Mouse (Mus musculus) thymus, adult 2 months (tissue): ENCODE results near the gene Igdcc4. TPM values are rescaled to one million over a fixed set of nuclear protein-coding genes. Genes with fewer than 3 reads are reported as not detected.

ENCODE experiments used
- DNase-seq: peaks from one replicate; pipeline ENCODE4 v3.0.0; 2021
- H3K27ac ChIP-seq: fragments of 200-500 bp; 2 replicates; pipeline ENCODE4 v1.5.1; 2012; ENCODE audit warnings: low read length, control low read depth; ENCODE audit not compliant: control insufficient read depth, insufficient read depth
- H3K27me3 ChIP-seq: fragments of 200-500 bp; 2 replicates; pipeline ENCODE4 v1.6.1; 2012; ENCODE audit warnings: mild to moderate bottlenecking, low read length, moderate library complexity, mixed read lengths; ENCODE audit not compliant: control insufficient read depth, insufficient read depth
- H3K36me3 ChIP-seq: fragments of 200-500 bp; 2 replicates; pipeline ENCODE4 v1.6.1; 2012; ENCODE audit warnings: mild to moderate bottlenecking, low read length, moderate library complexity; ENCODE audit not compliant: control insufficient read depth, insufficient read depth
- H3K4me1 ChIP-seq: fragments of 200-500 bp; replicated peaks from 2 replicates; pipeline ENCODE4 v1.6.1; 2012; ENCODE audit warnings: low read length; ENCODE audit not compliant: control insufficient read depth, insufficient read depth
- H3K4me3 ChIP-seq: fragments of 200-500 bp; 2 replicates; pipeline ENCODE4 v1.5.1; 2012; ENCODE audit warnings: mild to moderate bottlenecking, low read length, control low read depth, moderate library complexity; ENCODE audit not compliant: control insufficient read depth, insufficient read depth
- CTCF ChIP-seq: fragments of 200-500 bp; IDR thresholded peaks from 2 replicates; pipeline ENCODE4 v1.5.1; 2012; ENCODE audit warnings: mild to moderate bottlenecking, control low read depth, low read length, moderate library complexity, borderline replicate concordance; ENCODE audit not compliant: control insufficient read depth, poor library complexity, insufficient read depth; ENCODE audit errors: extremely low read depth
- POLR2A ChIP-seq: fragments of 200-500 bp; IDR thresholded peaks from 2 replicates; pipeline ENCODE4 v1.6.1; 2012; ENCODE audit warnings: mild to moderate bottlenecking, low read length, control low read depth, moderate library complexity; ENCODE audit not compliant: control insufficient read depth, poor library complexity, insufficient read depth; ENCODE audit errors: extremely low read depth
- WGBS: fragments of 180-500 bp; shearing (Covaris S2); methylation state at CpG from one replicate; pipeline ENCODE4 v1.1.7; 2018; 5-methylcytosine and 5-hydroxymethylcytosine counted together
- polyA plus RNA-seq: library from polyadenylated mRNA; depleted of rRNA; stranded (reverse); fragments of >200 nt; gene quantifications from 2 replicates; pipeline ENCODE4 v1.2.3, GENCODE M21; 2012

The Igdcc4 gene
- polyA plus RNA-seq, 1 experiment, result 11.7 TPM

GRCm38 (mm10) chr9:65154692-65155455 lies 53.6 kb downstream of the Igdcc4 start:
- DNase-seq, result no peak
- Histone ChIP-seq H3K4me3 (no peak overlapping the region), H3K4me1 (no peaks in the 10 kb centered on the region), H3K27ac (no peak overlapping the region), H3K36me3 (no peaks in the 10 kb centered on the region), H3K27me3 (no peaks in the 10 kb centered on the region; the same call in 1 of the 2 replicates)
- WGBS, result 95% methylated on average over 9 of the region's 9 CpGs
- TF ChIP-seq CTCF (no peak), POLR2A (no peak)

DNA sequence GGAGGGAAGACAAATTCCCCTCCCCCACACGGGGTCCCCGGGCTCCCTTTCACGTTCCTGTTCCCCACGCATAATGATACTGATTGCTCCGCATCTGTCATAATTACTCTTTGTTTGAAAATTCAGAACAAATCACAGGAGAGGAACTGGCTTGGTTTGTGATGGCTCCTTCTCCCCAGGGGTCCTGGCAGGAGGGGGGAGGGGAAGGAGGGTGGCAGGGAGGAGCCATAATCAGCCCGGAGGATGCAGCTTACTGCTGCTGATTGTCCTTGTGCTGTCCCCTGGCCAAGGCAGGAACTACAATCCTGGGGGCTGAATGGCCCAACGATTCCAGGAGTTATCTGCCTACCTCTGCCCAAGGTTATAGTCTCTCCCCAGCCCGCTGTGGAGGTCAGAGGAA lies 55.3 kb downstream of the Igdcc4 start:
- Histone ChIP-seq H3K36me3 (no peaks in the 10 kb centered on the region), H3K27ac (no peak overlapping the region), H3K4me3 (no peak overlapping the region), H3K27me3 (peaks cover 6% of the 10 kb centered on the region; the same call in 1 of the 2 replicates), H3K4me1 (no peaks in the 10 kb centered on the region)
- no peak for TF ChIP-seq CTCF
- no peak for TF ChIP-seq POLR2A
- 9% methylated on average over 8 of the region's 8 CpGs for WGBS
- DNase-seq, result no peak

- TF ChIP-seq POLR2A (no peak), CTCF (no peak)
- no peak overlapping the region for H3K27ac ChIP-seq
- H3K27me3 ChIP-seq, result peaks cover 12% of the 10 kb centered on the region
- no peaks in the 10 kb centered on the region for H3K4me1 ChIP-seq
- no peak for DNase-seq
- H3K4me3 ChIP-seq, result no peak overlapping the region
- WGBS, result 68% methylated on average over 6 of the region's 6 CpGs
- H3K36me3 ChIP-seq, result no peaks in the 10 kb centered on the region
Observed at GRCm38 (mm10) chr9:65157631-65158030, 56.3 kb downstream of the Igdcc4 start.

GRCm38 (mm10) chr9:65161188-65161587 lies 59.9 kb downstream of the Igdcc4 start:
- whole genome bisulfite sequencing, result 66% methylated on average over 4 of the region's 4 CpGs
- Histone ChIP-seq H3K4me1 (no peaks in the 10 kb centered on the region; the same call in 1 of the 2 replicates), H3K27me3 (peaks cover 27% of the 10 kb centered on the region)

GRCm38 (mm10) chr9:65161881-65162280 lies 60.6 kb downstream of the Igdcc4 start:
- Histone ChIP-seq H3K36me3 (no peaks in the 10 kb centered on the region), H3K27me3 (peaks cover 27% of the 10 kb centered on the region), H3K4me1 (no peaks in the 10 kb centered on the region; the same call in 1 of the 2 replicates), H3K4me3 (no peak overlapping the region), H3K27ac (no peak overlapping the region)
- TF ChIP-seq CTCF (no peak), POLR2A (no peak)
- DNase-seq, result no peak
- 33% methylated on average over 8 of the region's 8 CpGs for WGBS

More at GRCm38 (mm10) chr9:65161188-65161587, 59.9 kb downstream of the Igdcc4 start:
- H3K4me3 ChIP-seq, result no peak overlapping the region
- TF ChIP-seq CTCF (no peak), POLR2A (no peak)
- H3K36me3 ChIP-seq, result no peaks in the 10 kb centered on the region
- H3K27ac ChIP-seq, result no peak overlapping the region
- DNase-seq, result no peak

DNA sequence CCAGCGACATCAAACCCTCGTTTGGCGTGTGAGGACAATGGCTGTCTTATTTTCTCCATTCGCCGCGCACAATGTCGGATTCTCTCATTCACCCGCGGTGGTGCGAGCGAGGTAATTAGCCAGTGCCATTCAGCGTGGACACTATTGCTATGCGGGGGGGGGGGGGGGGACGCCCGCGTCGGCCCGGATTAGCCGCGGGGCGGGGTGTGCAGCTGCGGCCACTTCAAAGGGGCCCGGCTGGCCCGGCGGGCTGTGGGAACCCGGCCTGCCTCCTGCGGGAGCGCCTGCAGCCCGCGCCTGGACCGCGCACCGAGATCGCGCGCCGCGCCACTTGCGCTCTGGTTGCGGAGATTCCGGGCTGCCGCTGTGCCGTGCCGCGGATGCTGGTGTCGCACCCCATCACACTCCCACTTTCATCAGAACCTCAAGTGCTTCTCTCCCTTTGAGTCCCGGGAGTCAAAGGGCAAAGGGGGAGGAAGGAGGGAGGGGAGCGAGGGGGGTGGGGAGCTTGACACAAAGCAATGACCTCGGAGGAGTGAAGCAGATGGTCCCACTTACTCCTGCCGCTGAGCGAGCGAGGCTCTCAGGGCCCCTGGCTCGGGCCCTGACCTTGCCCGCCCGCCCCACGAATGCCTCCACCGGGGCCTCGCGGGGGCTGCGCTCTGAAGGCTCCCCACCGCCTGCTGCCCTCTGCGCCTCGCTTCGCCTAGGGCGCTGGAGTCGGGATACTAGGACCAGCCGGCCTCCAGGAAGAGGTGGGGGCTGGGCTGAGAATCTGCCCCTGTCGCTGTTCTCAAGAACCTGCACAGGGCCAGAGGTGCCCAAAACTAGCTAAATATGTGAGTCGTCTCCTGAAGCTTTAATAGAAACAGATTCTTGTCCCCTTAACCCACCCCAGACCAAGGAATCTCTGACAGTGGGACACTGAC lies 61.7 kb downstream of the Igdcc4 start:
- no peak for DNase-seq
- TF ChIP-seq POLR2A (no peak), CTCF (no peak)
- H3K27me3 ChIP-seq, result peaks cover 27% of the 10 kb centered on the region

DNA sequence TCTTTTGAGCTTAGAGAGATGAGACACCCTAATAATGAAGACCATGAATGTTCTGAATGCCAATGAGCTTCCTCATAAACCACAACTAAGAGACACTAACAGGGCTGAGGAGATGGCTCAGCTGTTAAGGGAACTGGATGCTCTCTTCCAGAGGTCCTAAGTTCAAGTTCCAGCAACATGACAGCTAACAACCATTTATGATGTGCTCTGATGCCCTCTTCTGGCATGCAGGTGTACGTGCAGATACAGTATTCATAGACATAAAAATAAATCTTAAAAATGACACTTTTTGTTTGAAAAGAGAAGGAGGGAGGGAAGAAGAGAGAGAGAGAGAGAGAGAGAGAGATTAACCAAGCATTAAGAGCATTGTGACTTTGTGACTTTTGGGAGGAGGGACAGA lies 63.6 kb downstream of the Igdcc4 start:
- Histone ChIP-seq H3K4me3 (no peak overlapping the region), H3K27ac (no peak overlapping the region), H3K36me3 (no peaks in the 10 kb centered on the region), H3K4me1 (no peaks in the 10 kb centered on the region; the same call in 1 of the 2 replicates), H3K27me3 (peaks cover 27% of the 10 kb centered on the region)
- DNase-seq, result no peak
- TF ChIP-seq CTCF (no peak), POLR2A (no peak)
- WGBS, result 7% methylated on average over 1 of the region's 1 CpGs

More for the DNA sequence above, 61.7 kb downstream of the Igdcc4 start:
- WGBS, result 5% methylated on average over 60 of the region's 69 CpGs
- H3K4me3 ChIP-seq, result no peak overlapping the region
- H3K27ac ChIP-seq, result no peak overlapping the region
- no peaks in the 10 kb centered on the region; the same call in 1 of the 2 replicates for H3K4me1 ChIP-seq
- H3K36me3 ChIP-seq, result no peaks in the 10 kb centered on the region
